Mouse (Mus musculus) liver, adult 2 months (tissue): Measurements from ENCODE around the gene Sobp.

Source experiments
- CTCF ChIP-seq: fragments of 200-500 bp; IDR thresholded peaks from 2 replicates; pipeline ENCODE4 v1.5.1; 2011; ENCODE audit warnings: low read depth, low read length, control low read depth
- POLR2A ChIP-seq: fragments of 200-500 bp; IDR thresholded peaks from 2 replicates; pipeline ENCODE4 v1.6.1; 2011; ENCODE audit warnings: low read length, control low read depth; ENCODE audit not compliant: insufficient read depth; ENCODE audit errors: extremely low read depth

GRCm38 (mm10) chr10:43014358-43014757 lies 160.0 kb downstream of the Sobp start:
- TF ChIP-seq POLR2A (no peak), CTCF (no peak)
